Comparison of ENCODE assay signal across 25 mouse cellular contexts in genomic region chr13:24498342-24498741, GRCm38 (mm10).
DNase-seq lines count a peak whose midpoint lies in the region; ATAC-seq and TF ChIP-seq lines count a peak whose summit lies in the region.
"Had no signal": no experiment of that assay in that cellular context is flagged by ENCODE, and none has a peak within 500 bp of the region (broad histone marks: within the 10 kb centered on the region; RNA-seq: fewer than 3 reads in every experiment).

No protein-coding gene starts in this region.

- no peaks in the 10 kb centered on the region for H3K36me3 ChIP-seq in heart, embryonic 12.5 days
- H3K36me3 ChIP-seq in heart, adult 2 months (ENCODE audit: control insufficient read depth, insufficient read depth, low read length) = no peaks in the 10 kb centered on the region
- no peaks in the 10 kb centered on the region for H3K36me3 ChIP-seq in heart, embryonic 15.5 days
- no peaks in the 10 kb centered on the region for H3K36me3 ChIP-seq in heart, embryonic 11.5 days (ENCODE audit: control insufficient read depth, insufficient read depth, low read length)
- no peaks in the 10 kb centered on the region for H3K36me3 ChIP-seq in liver, embryonic 12.5 days
- H3K36me3 ChIP-seq in splenic B cell, adult 2 months (ENCODE audit: control insufficient read depth, insufficient read depth, low read length, poor library complexity, severe bottlenecking) = no peaks in the 10 kb centered on the region
- H3K36me3 ChIP-seq: embryonic facial prominence, embryonic 10.5 days; embryonic facial prominence, embryonic 13.5 days; forebrain, embryonic 12.5 days; forebrain, embryonic 15.5 days; hindbrain, embryonic 12.5 days; hindbrain, embryonic 15.5 days had no signal

- H3K27ac ChIP-seq in heart, embryonic 12.5 days (ENCODE audit: poor library complexity, severe bottlenecking) = no peak overlapping the region
- H3K27ac ChIP-seq in heart, adult 2 months = no peak overlapping the region
- no peak overlapping the region for H3K27ac ChIP-seq in heart, embryonic 15.5 days
- H3K27ac ChIP-seq in heart, embryonic 11.5 days (ENCODE audit: low read depth, low read length) = no peak overlapping the region
- 0 out of 2 replicates have a peak overlapping the region, but pooled peaks have one; percentile 9 for H3K27ac ChIP-seq in liver, embryonic 12.5 days
- H3K27ac ChIP-seq: embryonic facial prominence, embryonic 10.5 days; embryonic facial prominence, embryonic 13.5 days; forebrain, embryonic 12.5 days; forebrain, embryonic 15.5 days; hindbrain, embryonic 12.5 days; hindbrain, embryonic 15.5 days had no signal

- DNase-seq in heart, adult 2 months = no peak
- no peak for DNase-seq in liver
- peak; percentile 36 for DNase-seq in splenic B cell, adult 2 months (ENCODE audit: low read depth, low spot score)
- DNase-seq: adrenal gland, adult 8-10 months; adrenal gland, postnatal 25 days; B cell, adult 2 months; cerebellum, adult 11-12 months; cerebellum, adult 8-10 months; cerebellum, postnatal 10 days; cerebellum, postnatal 36 days; embryo, embryonic 11 days; gastrocnemius, postnatal 25 days; kidney, adult 2 months had no signal

- H3K79me2 ChIP-seq in heart, adult 2 months (replicated peaks; ENCODE audit: control insufficient read depth, insufficient read depth, low read length) = no peaks in the 10 kb centered on the region

- peaks cover 38% of the 10 kb centered on the region for H3K4me1 ChIP-seq in heart, embryonic 12.5 days (replicated peaks)
- H3K4me1 ChIP-seq in heart, adult 2 months (ENCODE audit: control insufficient read depth, insufficient read depth, low read length) = no peaks in the 10 kb centered on the region
- H3K4me1 ChIP-seq in heart, embryonic 15.5 days (replicated peaks) = peaks cover 27% of the 10 kb centered on the region
- H3K4me1 ChIP-seq in heart, embryonic 11.5 days (ENCODE audit: control insufficient read depth, insufficient read depth, low read length) = peaks cover 11% of the 10 kb centered on the region
- peaks cover 79% of the 10 kb centered on the region for H3K4me1 ChIP-seq in liver, embryonic 12.5 days
- H3K4me1 ChIP-seq: embryonic facial prominence, embryonic 13.5 days had no signal

- no peak for TF ChIP-seq POLR2A in heart, adult 2 months (IDR thresholded peaks at IDR 0.05; ENCODE audit: insufficient read depth, low read depth, low read length)

- H3K9me3 ChIP-seq in heart, embryonic 12.5 days (replicated peaks) = no peaks in the 10 kb centered on the region
- H3K9me3 ChIP-seq in heart, embryonic 15.5 days (replicated peaks) = no peaks in the 10 kb centered on the region
- no peaks in the 10 kb centered on the region for H3K9me3 ChIP-seq in heart, embryonic 11.5 days (replicated peaks; ENCODE audit: control insufficient read depth, low read length)
- H3K9me3 ChIP-seq in liver, embryonic 12.5 days (replicated peaks) = no peaks in the 10 kb centered on the region
- H3K9me3 ChIP-seq: embryonic facial prominence, embryonic 10.5 days; embryonic facial prominence, embryonic 13.5 days; forebrain, embryonic 12.5 days; forebrain, embryonic 15.5 days; hindbrain, embryonic 12.5 days; hindbrain, embryonic 15.5 days had no signal

- H3K4me2 ChIP-seq in heart, embryonic 12.5 days = peak overlapping the region; percentile 32
- no peak overlapping the region for H3K4me2 ChIP-seq in heart, embryonic 15.5 days
- no peak overlapping the region for H3K4me2 ChIP-seq in heart, embryonic 11.5 days
- H3K4me2 ChIP-seq in liver, embryonic 12.5 days = no peak overlapping the region
- H3K4me2 ChIP-seq: embryonic facial prominence, embryonic 13.5 days; forebrain, embryonic 12.5 days; forebrain, embryonic 15.5 days; hindbrain, embryonic 12.5 days; hindbrain, embryonic 15.5 days had no signal

- no peaks in the 10 kb centered on the region for H3K27me3 ChIP-seq in heart, embryonic 12.5 days (replicated peaks)
- no peaks in the 10 kb centered on the region for H3K27me3 ChIP-seq in heart, adult 2 months (ENCODE audit: control insufficient read depth, insufficient read depth, low read length)
- H3K27me3 ChIP-seq in heart, embryonic 15.5 days = no peaks in the 10 kb centered on the region
- H3K27me3 ChIP-seq in heart, embryonic 11.5 days (ENCODE audit: control insufficient read depth, insufficient read depth, low read length) = peaks cover 3% of the 10 kb centered on the region
- H3K27me3 ChIP-seq in liver, embryonic 12.5 days (replicated peaks) = no peaks in the 10 kb centered on the region
- H3K27me3 ChIP-seq in splenic B cell, adult 2 months (ENCODE audit: control insufficient read depth, insufficient read depth, low read length, poor library complexity, severe bottlenecking) = no peaks in the 10 kb centered on the region
- H3K27me3 ChIP-seq: embryonic facial prominence, embryonic 13.5 days; forebrain, embryonic 12.5 days; forebrain, embryonic 15.5 days; hindbrain, embryonic 12.5 days; hindbrain, embryonic 15.5 days had no signal

- no peak for TF ChIP-seq CTCF in heart, adult 2 months (IDR thresholded peaks at IDR 0.05)

- no peak for TF ChIP-seq EP300 in heart, adult 2 months (IDR thresholded peaks at IDR 0.05; ENCODE audit: insufficient read depth, low read depth, low read length)

- 35% methylated on average over 6 of the region's 6 CpGs for WGBS in heart, embryonic 12.5 days
- 64% methylated on average over 6 of the region's 6 CpGs for WGBS in heart, adult 2 months
- WGBS in heart, embryonic 15.5 days = 47% methylated on average over 6 of the region's 6 CpGs
- WGBS in heart, embryonic 11.5 days (ENCODE audit: insufficient replicate concordance) = 45% methylated on average over 6 of the region's 6 CpGs
- WGBS in liver, embryonic 12.5 days (ENCODE audit: insufficient replicate concordance) = 56% methylated on average over 6 of the region's 6 CpGs

- intact Hi-C loops in heart, adult 2 months (cut with DNase I) = loop anchor here (5.0 kb wide), 1 partner anchor 189 kb away; no protein-coding TSS in a partner anchor

- no peak overlapping the region for H3K9ac ChIP-seq in heart, embryonic 12.5 days
- no peak overlapping the region for H3K9ac ChIP-seq in heart, adult 2 months (ENCODE audit: low read depth, low read length)
- H3K9ac ChIP-seq in heart, embryonic 15.5 days = no peak overlapping the region
- H3K9ac ChIP-seq in heart, embryonic 11.5 days (ENCODE audit: low read depth, low read length) = no peak overlapping the region
- no peak overlapping the region for H3K9ac ChIP-seq in liver, embryonic 12.5 days
- H3K9ac ChIP-seq: embryonic facial prominence, embryonic 13.5 days; forebrain, embryonic 12.5 days; forebrain, embryonic 15.5 days; hindbrain, embryonic 12.5 days; hindbrain, embryonic 15.5 days had no signal

- H3K4me3 ChIP-seq in heart, embryonic 12.5 days = no peak overlapping the region
- H3K4me3 ChIP-seq in heart, adult 2 months = no peak overlapping the region
- H3K4me3 ChIP-seq in heart, embryonic 15.5 days = no peak overlapping the region
- no peak overlapping the region for H3K4me3 ChIP-seq in heart, embryonic 11.5 days (ENCODE audit: low read depth, low read length)
- H3K4me3 ChIP-seq in liver, embryonic 12.5 days = no peak overlapping the region
- H3K4me3 ChIP-seq: embryonic facial prominence, embryonic 10.5 days; embryonic facial prominence, embryonic 13.5 days; erythroblast, embryonic 14.5 days; forebrain, embryonic 12.5 days; forebrain, embryonic 15.5 days; hindbrain, embryonic 12.5 days; hindbrain, embryonic 15.5 days had no signal

- no peak for ATAC-seq in heart, embryonic 12.5 days (ENCODE audit: insufficient number of reproducible peaks, low FRiP score)
- 0 out of 2 replicates have a peak, but pooled peaks have one; percentile 36 for ATAC-seq in heart, embryonic 15.5 days (replicated peaks; ENCODE audit: insufficient number of reproducible peaks, insufficient read depth, low FRiP score, low read depth)
- no peak for ATAC-seq in heart, embryonic 11.5 days (replicated peaks; ENCODE audit: insufficient number of reproducible peaks, low FRiP score, low TSS enrichment)
- ATAC-seq in liver, embryonic 12.5 days = no peak
- ATAC-seq: forebrain, embryonic 15.5 days; intestine, postnatal 0 days had no signal
